Mouse (Mus musculus): ENCODE results near the gene Slc2a2. TPM values are rescaled to one million over a fixed set of nuclear protein-coding genes. Genes with fewer than 3 reads are reported as not detected.
"Not testable (repeated sequence)": the region's sequence is repeated elsewhere in the genome, so short reads cannot be mapped to it uniquely, and the experiment has no call there.

The Slc2a2 gene
- polyA plus RNA-seq, 1 experiment from 2014 or later, result 0.04 TPM

DNA sequence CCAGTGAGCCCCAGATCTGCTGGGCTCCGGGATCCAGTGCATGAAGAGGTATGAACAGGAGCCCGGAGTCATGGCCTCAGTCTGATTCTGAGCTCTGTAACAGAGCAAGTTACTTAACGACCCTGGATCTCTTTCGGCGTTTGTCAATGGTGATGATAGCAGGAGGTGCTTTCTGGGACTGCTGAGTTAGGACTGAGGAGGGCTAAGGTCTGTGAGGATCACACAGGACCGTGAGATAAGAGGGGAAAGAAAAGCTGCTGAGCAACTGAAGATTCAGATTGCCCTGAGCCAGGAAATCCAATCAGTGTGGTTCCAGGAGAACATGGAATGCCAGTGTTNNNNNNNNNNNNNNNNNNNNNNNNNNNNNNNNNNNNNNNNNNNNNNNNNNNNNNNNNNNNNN lies 42.6 kb downstream of the Slc2a2 start:
- Histone ChIP-seq H3K27ac (no peak overlapping the region), H3K9ac (no peak overlapping the region), H3K36me3 (no peaks in the 10 kb centered on the region), H3K27me3 (no peaks in the 10 kb centered on the region), H3K4me2 (no peak overlapping the region), H3K4me1 (replicated peaks) (peaks cover 25% of the 10 kb centered on the region), H3K4me3 (no peak overlapping the region), H3K9me3 (no peaks in the 10 kb centered on the region)
- no peak for ATAC-seq (ENCODE audit: low FRiP score)
- WGBS, result 50% methylated on average over 6 of the region's 6 CpGs

DNA sequence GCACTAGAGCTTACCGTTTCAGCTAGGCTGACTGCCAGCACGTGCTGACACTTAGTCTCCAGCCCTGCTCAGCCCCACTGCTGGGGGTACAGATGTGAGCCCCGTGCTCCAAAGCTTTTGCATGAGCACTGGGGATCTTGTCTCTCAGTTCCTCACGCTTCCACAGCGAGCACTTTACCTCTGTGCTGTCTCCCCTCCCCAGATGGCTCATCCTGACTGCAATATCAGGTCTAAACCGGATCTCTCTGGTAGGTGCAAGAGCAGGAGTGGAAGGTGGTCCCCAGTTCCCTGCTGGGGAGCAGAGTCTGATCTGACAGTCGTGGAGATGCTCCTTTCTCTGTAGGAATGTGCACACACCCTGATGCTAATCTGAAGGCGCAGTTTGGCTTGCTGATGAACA lies 45.5 kb downstream of the Slc2a2 start:
- peaks cover 14% of the 10 kb centered on the region; the same call in 1 of the 2 replicates for H3K4me1 ChIP-seq (replicated peaks)
- H3K9me3 ChIP-seq, result no peaks in the 10 kb centered on the region
- H3K9ac ChIP-seq, result 0 out of 2 replicates have a peak overlapping the region, but pooled peaks have one; percentile 24
- 47% methylated on average over 8 of the region's 8 CpGs for WGBS
- ATAC-seq (ENCODE audit: low FRiP score), result no peak
- no peak overlapping the region for H3K4me3 ChIP-seq
- peak overlapping the region; percentile 66 for H3K27ac ChIP-seq
- H3K4me2 ChIP-seq, result peak overlapping the region; percentile 17; the same call in 1 of the 2 replicates
- H3K36me3 ChIP-seq, result no peaks in the 10 kb centered on the region
- no peaks in the 10 kb centered on the region for H3K27me3 ChIP-seq

DNA sequence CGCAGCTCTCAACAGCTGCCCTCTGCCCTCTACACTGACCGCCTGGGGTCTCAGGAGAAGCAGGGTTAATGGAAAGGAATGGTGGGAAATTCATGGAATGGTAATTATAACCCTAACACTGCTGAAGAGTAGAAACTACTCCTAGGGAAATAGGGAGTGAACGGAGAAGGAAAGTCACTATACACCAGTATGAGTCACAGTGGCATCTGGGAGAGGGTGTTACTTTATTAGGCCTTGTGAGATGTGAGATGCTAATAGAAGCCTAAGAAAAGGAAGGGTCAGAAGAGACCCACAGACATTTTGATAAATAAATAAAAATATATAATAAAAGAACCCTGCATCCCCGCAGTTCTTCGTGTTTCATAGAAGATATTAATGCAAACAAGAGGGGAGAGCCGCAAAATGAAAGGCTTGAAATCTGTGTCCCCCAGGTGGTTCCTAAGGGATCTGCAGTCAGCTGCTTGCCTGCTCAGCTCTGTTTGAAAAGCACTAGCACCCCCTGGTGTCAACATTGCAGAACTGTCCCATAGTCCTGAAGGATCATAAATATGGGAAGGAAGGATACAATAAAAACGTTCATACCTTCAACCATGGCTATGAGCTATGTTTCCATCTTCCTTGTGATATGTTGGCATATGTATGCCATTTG lies 48.3 kb downstream of the Slc2a2 start:
- ATAC-seq (ENCODE audit: low FRiP score), result peak; percentile 89
- H3K4me1 ChIP-seq (replicated peaks), result peaks cover 10% of the 10 kb centered on the region; the same call in 1 of the 2 replicates
- 34% methylated on average over 7 of the region's 7 CpGs for WGBS
- H3K4me2 ChIP-seq, result no peak overlapping the region
- H3K9ac ChIP-seq, result no peak overlapping the region
- no peaks in the 10 kb centered on the region for H3K36me3 ChIP-seq
- H3K27ac ChIP-seq, result no peak overlapping the region
- no peak overlapping the region for H3K4me3 ChIP-seq
- no peaks in the 10 kb centered on the region for H3K9me3 ChIP-seq
- H3K27me3 ChIP-seq, result no peaks in the 10 kb centered on the region

DNA sequence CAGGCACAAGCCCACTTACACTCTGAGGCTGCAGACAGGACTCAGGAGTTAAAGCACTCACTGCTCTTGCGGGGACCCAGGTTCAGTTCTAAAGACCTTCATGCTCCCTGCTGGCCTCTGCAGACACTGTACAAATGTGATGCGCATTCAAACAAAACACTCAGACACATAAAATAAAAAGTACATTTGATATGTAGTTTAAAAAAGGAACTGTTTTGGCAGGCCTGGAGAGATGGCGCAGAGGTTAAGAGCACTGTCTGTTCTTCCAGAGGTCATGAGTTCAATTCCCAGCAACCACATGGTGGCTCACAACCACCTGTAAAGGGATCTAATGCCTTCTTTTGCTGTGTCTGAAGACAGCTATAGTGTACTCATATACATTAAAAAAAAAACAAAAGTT lies 50.4 kb downstream of the Slc2a2 start:
- Histone ChIP-seq H3K36me3 (no peaks in the 10 kb centered on the region), H3K9me3 (no peaks in the 10 kb centered on the region), H3K27me3 (no peaks in the 10 kb centered on the region), H3K4me2 (no peak overlapping the region), H3K4me1 (replicated peaks) (peaks cover 5% of the 10 kb centered on the region; the same call in 1 of the 2 replicates), H3K27ac (no peak overlapping the region), H3K9ac (no peak overlapping the region), H3K4me3 (no peak overlapping the region)
- no peak for ATAC-seq (ENCODE audit: low FRiP score)
- WGBS, result 89% methylated on average over 3 of the region's 3 CpGs

DNA sequence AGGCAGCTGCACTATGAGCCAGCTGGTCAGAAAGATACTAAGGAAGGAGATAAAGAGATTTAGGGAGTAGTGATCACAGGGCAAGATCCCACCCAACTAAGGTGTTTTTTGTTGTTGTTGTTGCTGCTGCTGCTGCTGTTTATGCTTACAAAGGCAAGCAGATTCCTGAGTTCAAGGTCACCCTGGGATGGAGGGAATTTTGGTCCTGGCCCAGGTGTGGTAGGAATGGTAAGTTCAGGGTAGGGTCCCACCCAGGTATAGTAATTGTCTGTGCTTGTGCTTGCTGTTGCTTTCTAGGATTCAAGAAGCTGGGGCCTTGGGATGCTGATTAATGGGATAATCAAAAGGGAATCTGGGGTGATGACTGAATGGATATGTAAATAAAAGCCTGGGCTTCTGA lies 51.3 kb downstream of the Slc2a2 start:
- H3K9me3 ChIP-seq, result no peaks in the 10 kb centered on the region
- H3K4me2 ChIP-seq, result no peak overlapping the region
- H3K27me3 ChIP-seq, result no peaks in the 10 kb centered on the region
- no peak overlapping the region for H3K27ac ChIP-seq
- no peaks in the 10 kb centered on the region for H3K4me1 ChIP-seq (replicated peaks)
- H3K9ac ChIP-seq, result no peak overlapping the region
- H3K36me3 ChIP-seq, result no peaks in the 10 kb centered on the region
- no peak overlapping the region for H3K4me3 ChIP-seq
- no peak for ATAC-seq (ENCODE audit: low FRiP score)

DNA sequence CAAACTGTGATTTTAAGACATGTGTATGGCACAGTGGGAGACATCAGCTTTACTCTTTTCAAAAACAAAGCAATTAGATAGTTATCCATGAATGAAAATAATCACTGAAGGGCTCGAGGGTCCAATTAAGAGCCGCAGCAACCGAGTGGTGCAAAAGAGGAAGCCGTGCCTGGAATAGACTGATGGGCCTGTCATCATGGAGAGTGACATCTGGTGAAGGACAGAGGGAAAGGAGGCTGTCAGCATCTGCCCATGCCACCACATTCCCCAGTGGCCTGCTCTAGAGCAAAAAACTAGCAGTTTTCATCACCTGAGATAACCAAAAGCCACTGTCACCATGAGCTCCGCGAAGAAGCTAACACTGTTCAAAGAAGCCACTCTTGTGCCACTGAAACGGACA lies 57.8 kb downstream of the Slc2a2 start:
- 0 out of 2 replicates have a peak, but pooled peaks have one; percentile 52 for ATAC-seq (ENCODE audit: low FRiP score)
- 49% methylated on average over 7 of the region's 7 CpGs for WGBS
- no peak overlapping the region for H3K9ac ChIP-seq
- peaks cover 5% of the 10 kb centered on the region; the same call in 1 of the 2 replicates for H3K4me1 ChIP-seq (replicated peaks)
- H3K4me2 ChIP-seq, result no peak overlapping the region
- H3K36me3 ChIP-seq, result no peaks in the 10 kb centered on the region
- H3K4me3 ChIP-seq, result no peak overlapping the region
- no peaks in the 10 kb centered on the region for H3K9me3 ChIP-seq
- H3K27ac ChIP-seq, result no peak overlapping the region
- no peaks in the 10 kb centered on the region for H3K27me3 ChIP-seq

DNA sequence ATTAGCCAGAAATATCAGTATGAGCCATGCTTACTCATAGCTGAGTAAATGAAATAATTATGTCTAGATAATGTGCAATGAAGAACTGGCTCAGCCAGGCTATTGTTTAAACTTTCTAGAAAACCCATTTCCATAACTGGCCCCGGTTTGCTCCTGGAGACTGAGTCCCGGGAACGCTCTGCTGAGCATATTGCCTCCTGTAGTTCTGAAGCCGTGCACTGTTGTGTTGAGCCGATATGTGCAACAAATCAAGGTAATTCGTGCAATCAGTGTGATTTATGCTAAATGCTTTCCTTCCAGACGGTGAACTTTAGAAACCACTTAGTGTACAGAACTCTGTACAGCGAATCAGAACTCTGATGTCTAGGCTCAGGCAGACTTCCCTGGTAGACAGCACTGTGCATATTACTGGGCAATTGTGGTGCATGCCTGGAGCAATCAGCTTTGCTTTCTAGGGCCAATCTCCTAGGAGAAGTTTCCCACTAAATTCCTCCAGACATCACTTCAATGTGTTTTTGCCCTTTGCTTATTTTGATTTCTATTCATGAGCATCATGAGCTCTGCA lies 63.6 kb downstream of the Slc2a2 start:
- no peaks in the 10 kb centered on the region for H3K9me3 ChIP-seq
- no peak overlapping the region for H3K27ac ChIP-seq
- no peak overlapping the region for H3K4me2 ChIP-seq
- no peak overlapping the region for H3K4me3 ChIP-seq
- H3K9ac ChIP-seq, result no peak overlapping the region
- no peaks in the 10 kb centered on the region for H3K36me3 ChIP-seq
- H3K27me3 ChIP-seq, result no peaks in the 10 kb centered on the region
- 73% methylated on average over 8 of the region's 8 CpGs for WGBS
- ATAC-seq (ENCODE audit: low FRiP score), result no peak
- no peaks in the 10 kb centered on the region for H3K4me1 ChIP-seq (replicated peaks)

DNA sequence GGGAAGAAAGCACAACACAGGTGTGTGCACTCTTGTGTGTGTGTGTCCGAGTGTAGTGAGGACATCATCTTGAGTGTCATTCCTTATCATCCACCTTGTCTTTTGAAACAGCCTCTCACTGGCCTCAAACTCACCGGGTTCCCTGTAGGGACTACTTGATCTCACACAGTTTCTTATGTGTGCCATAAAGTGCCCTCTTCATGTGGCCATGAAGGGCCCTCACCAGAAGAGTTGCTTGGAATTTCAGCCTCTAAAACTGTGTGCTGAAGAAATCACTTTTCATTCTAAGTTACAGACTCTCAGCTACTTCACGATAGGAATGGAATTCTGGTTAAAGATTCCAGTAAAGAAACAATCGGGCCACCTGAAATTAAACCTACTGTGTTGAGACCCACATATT lies 69.2 kb downstream of the Slc2a2 start:
- no peak overlapping the region for H3K4me2 ChIP-seq
- H3K4me1 ChIP-seq (replicated peaks), result no peaks in the 10 kb centered on the region
- peaks cover 5% of the 10 kb centered on the region; the same call in 1 of the 2 replicates for H3K9me3 ChIP-seq
- WGBS, result 93% methylated on average over 4 of the region's 4 CpGs
- no peaks in the 10 kb centered on the region for H3K36me3 ChIP-seq
- ATAC-seq (ENCODE audit: low FRiP score), result no peak
- H3K9ac ChIP-seq, result no peak overlapping the region
- no peak overlapping the region for H3K4me3 ChIP-seq
- no peak overlapping the region for H3K27ac ChIP-seq
- H3K27me3 ChIP-seq, result no peaks in the 10 kb centered on the region

DNA sequence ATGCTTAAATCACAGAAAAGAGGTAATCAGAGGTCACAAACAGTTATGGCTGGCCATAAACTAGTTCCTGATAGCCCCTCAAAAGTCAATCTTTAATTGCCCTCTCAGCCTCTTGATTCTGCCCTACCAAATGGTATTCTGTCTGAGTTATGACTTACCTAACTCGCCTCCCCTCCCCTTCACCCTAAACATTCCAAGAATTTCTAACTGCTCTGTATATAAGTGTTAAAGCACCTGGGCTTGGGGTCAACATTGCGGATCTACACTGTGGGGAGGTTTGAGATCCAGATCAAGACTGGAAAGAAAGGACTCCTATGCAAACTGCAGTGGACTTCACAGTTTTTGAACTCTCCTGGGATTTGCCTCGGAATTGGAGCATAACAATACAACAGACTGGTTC lies 70.5 kb downstream of the Slc2a2 start:
- Histone ChIP-seq H3K9ac (no peak overlapping the region), H3K9me3 (peaks cover 5% of the 10 kb centered on the region; the same call in 1 of the 2 replicates), H3K36me3 (no peaks in the 10 kb centered on the region), H3K4me3 (no peak overlapping the region), H3K27ac (no peak overlapping the region), H3K27me3 (no peaks in the 10 kb centered on the region), H3K4me1 (replicated peaks) (no peaks in the 10 kb centered on the region), H3K4me2 (no peak overlapping the region)
- WGBS, result 85% methylated on average over 3 of the region's 3 CpGs
- no peak for ATAC-seq (ENCODE audit: low FRiP score)

DNA sequence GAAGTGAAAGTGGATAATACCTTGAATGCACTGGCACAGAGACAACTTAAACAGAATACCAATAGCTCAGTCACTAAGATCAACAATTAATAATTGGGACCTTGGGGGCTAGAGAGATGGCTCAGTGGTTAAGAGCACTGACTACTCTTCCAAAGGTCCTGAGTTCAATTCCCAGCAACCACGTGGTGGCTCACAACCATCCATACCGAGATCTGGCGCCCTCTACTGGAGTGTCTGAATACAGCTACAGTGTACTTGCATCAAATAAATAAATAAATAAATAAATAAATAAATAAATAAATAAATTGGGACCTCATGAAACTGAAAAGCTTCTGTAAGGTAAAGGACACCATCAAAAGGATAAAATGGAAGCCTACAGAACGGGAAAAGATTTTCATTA lies 75.2 kb downstream of the Slc2a2 start:
- not testable (repeated sequence) for H3K9me3 ChIP-seq; H3K4me2 ChIP-seq; H3K9ac ChIP-seq; H3K4me3 ChIP-seq; ATAC-seq (ENCODE audit: low FRiP score); H3K27me3 ChIP-seq; H3K27ac ChIP-seq; H3K36me3 ChIP-seq; H3K4me1 ChIP-seq (replicated peaks)
- WGBS, result 69% methylated on average over 4 of the region's 4 CpGs

DNA sequence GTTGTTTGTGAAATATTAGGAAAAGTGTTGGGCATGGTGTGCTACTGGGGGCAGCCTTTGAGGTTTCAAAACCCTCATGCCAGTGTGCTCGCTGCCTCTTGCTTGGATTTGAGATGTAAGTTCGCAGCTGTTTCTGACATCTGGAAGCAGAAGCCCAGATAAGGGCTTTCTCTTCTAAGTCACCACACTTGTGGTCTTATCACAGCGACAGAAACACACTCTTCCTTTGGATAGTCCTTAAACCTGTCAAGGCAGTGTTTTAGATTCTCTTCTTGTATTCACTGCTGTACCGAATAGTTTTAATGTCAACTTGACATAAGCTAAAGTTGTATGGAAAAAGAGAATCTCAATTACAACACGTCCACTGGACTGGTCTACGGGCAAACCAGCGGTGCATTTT lies 77.7 kb downstream of the Slc2a2 start:
- Histone ChIP-seq H3K4me2 (no peak overlapping the region), H3K27me3 (no peaks in the 10 kb centered on the region), H3K4me1 (replicated peaks) (no peaks in the 10 kb centered on the region), H3K9ac (no peak overlapping the region), H3K36me3 (no peaks in the 10 kb centered on the region), H3K9me3 (no peaks in the 10 kb centered on the region), H3K4me3 (no peak overlapping the region), H3K27ac (no peak overlapping the region)
- ATAC-seq (ENCODE audit: low FRiP score), result no peak
- 90% methylated on average over 7 of the region's 7 CpGs for WGBS

DNA sequence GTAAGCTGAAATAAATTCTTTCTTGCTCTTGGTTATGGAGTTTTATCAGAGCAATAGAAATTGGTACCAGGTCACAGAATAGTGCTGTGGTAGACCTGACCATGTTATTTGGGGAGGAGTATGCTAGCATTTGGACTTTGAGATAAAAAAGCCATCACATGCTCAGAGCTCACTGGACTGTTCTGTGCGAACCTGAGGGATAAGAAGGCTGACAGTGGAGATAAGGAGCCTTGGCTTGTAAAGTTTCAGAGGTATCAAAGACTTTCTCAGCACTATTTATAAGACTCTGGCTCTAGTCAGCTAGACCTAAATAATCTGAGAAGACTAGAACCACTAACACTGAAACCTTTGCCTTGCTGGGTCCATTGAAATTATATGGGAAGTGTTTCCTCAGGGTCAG lies 78.3 kb downstream of the Slc2a2 start:
- Histone ChIP-seq H3K4me2 (no peak overlapping the region), H3K9me3 (no peaks in the 10 kb centered on the region), H3K27ac (no peak overlapping the region), H3K4me3 (no peak overlapping the region), H3K4me1 (replicated peaks) (peaks cover 5% of the 10 kb centered on the region; the same call in 1 of the 2 replicates), H3K27me3 (0 out of 2 replicates have a peak, but pooled peaks cover 3% of the 10 kb centered on the region), H3K36me3 (no peaks in the 10 kb centered on the region), H3K9ac (no peak overlapping the region)
- no peak for ATAC-seq (ENCODE audit: low FRiP score)
- WGBS, result 89% methylated on average over 1 of the region's 1 CpGs

DNA sequence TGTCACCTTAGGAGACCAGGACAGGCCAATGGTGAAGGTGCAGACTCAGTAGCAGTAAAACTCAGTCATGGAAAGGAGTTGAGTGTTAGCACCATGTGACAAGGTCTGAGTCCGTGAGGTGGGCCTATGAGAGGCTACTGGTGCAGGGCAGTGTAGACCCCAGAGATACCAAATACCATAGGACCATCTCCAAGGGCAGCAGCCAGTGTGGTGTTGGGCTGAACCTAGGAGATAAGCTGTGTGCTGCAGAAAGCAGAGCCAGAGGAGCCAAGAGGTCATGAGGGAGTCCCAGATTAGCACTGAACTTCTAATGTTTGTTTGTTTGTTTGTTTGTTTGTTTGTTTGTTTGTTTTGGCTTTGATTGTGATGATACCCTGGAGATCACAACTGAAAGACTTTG lies 78.8 kb downstream of the Slc2a2 start:
- Histone ChIP-seq H3K4me2 (no peak overlapping the region), H3K4me1 (replicated peaks) (peaks cover 5% of the 10 kb centered on the region; the same call in 1 of the 2 replicates), H3K4me3 (no peak overlapping the region), H3K36me3 (no peaks in the 10 kb centered on the region), H3K27ac (no peak overlapping the region), H3K9ac (no peak overlapping the region), H3K9me3 (no peaks in the 10 kb centered on the region), H3K27me3 (0 out of 2 replicates have a peak, but pooled peaks cover 3% of the 10 kb centered on the region)
- 81% methylated on average over 1 of the region's 1 CpGs for WGBS
- no peak for ATAC-seq (ENCODE audit: low FRiP score)
